8 mouse cellular contexts compared by ENCODE assay signal in genomic region chr14:46384946-46385691, GRCm38 (mm10). TPM values are rescaled to one million over a fixed set of nuclear protein-coding genes. Genes with fewer than 3 reads are reported as not detected.
DNase-seq lines count a peak whose midpoint lies in the region; ATAC-seq and TF ChIP-seq lines count a peak whose summit lies in the region.

No protein-coding gene starts in this region.

- no peak for ATAC-seq in lung, embryonic 15.5 days (ENCODE audit: borderline replicate concordance, extremely low read depth, low FRiP score, low TSS enrichment)
- no peak for ATAC-seq in forebrain, embryonic 13.5 days
- ATAC-seq in limb, embryonic 14.5 days (ENCODE audit: low FRiP score, low read depth) = no peak
- no peak for ATAC-seq in stomach, embryonic 16.5 days (ENCODE audit: insufficient read depth, low FRiP score)

- H3K27ac ChIP-seq in lung, embryonic 15.5 days = peak overlapping the region; percentile 50; the same call in 1 of the 2 replicates
- no peak overlapping the region for H3K27ac ChIP-seq in forebrain, embryonic 13.5 days
- peak overlapping the region; percentile 70 for H3K27ac ChIP-seq in limb, embryonic 14.5 days (replicated peaks; ENCODE audit: low read depth, low read length)
- peak overlapping the region; percentile 57 for H3K27ac ChIP-seq in stomach, embryonic 16.5 days (ENCODE audit: low read length)

- H3K4me2 ChIP-seq in lung, embryonic 15.5 days = peak overlapping the region; percentile 80
- H3K4me2 ChIP-seq in forebrain, embryonic 13.5 days = peak overlapping the region; percentile 79
- peak overlapping the region; percentile 75 for H3K4me2 ChIP-seq in limb, embryonic 14.5 days (replicated peaks; ENCODE audit: low read depth, low read length, severe bottlenecking)
- peak overlapping the region; percentile 63 for H3K4me2 ChIP-seq in stomach, embryonic 16.5 days (ENCODE audit: low read depth, low read length)

- H3K9me3 ChIP-seq in lung, embryonic 15.5 days = no peaks in the 10 kb centered on the region
- no peaks in the 10 kb centered on the region for H3K9me3 ChIP-seq in forebrain, embryonic 13.5 days (replicated peaks)
- no peaks in the 10 kb centered on the region for H3K9me3 ChIP-seq in limb, embryonic 14.5 days (ENCODE audit: control insufficient read depth, low read length)
- H3K9me3 ChIP-seq in stomach, embryonic 16.5 days (replicated peaks; ENCODE audit: control insufficient read depth, low read length) = no peaks in the 10 kb centered on the region

- H3K27me3 ChIP-seq in lung, embryonic 15.5 days = no peaks in the 10 kb centered on the region
- peaks cover 96% of the 10 kb centered on the region for H3K27me3 ChIP-seq in forebrain, embryonic 13.5 days
- H3K27me3 ChIP-seq in limb, embryonic 14.5 days (ENCODE audit: control insufficient read depth, insufficient read depth, low read length) = peaks cover 14% of the 10 kb centered on the region; the same call in 1 of the 2 replicates
- H3K27me3 ChIP-seq in stomach, embryonic 16.5 days (ENCODE audit: control insufficient read depth, insufficient read depth, low read length) = peaks cover 10% of the 10 kb centered on the region

- TF ChIP-seq POLR2A in limb, embryonic 14.5 days (IDR thresholded peaks at IDR 0.05; ENCODE audit: borderline replicate concordance, extremely low read depth, insufficient read depth, insufficient read length) = no peak

- DNase-seq in lung, adult 18-20 months = no peak
- DNase-seq in limb, embryonic 14.5 days (ENCODE audit: low spot score) = peak; percentile 54
- no peak for DNase-seq in MN1 (ENCODE audit: low spot score)
- DNase-seq in spleen, adult 18-20 months = no peak
- no peak for DNase-seq in urinary bladder, adult 2 months (ENCODE audit: low spot score)

- H3K9ac ChIP-seq in lung, embryonic 15.5 days = peak overlapping the region; percentile 56
- no peak overlapping the region for H3K9ac ChIP-seq in forebrain, embryonic 13.5 days
- peak overlapping the region; percentile 62 for H3K9ac ChIP-seq in limb, embryonic 14.5 days (ENCODE audit: low read depth, low read length, severe bottlenecking)
- H3K9ac ChIP-seq in stomach, embryonic 16.5 days (ENCODE audit: low read length) = peak overlapping the region; percentile 78

- WGBS in lung, embryonic 15.5 days = 11% methylated on average over 14 of the region's 14 CpGs
- 5% methylated on average over 14 of the region's 14 CpGs for WGBS in forebrain, embryonic 13.5 days
- WGBS in limb, embryonic 14.5 days = 3% methylated on average over 14 of the region's 14 CpGs
- WGBS in stomach, embryonic 16.5 days = 15% methylated on average over 14 of the region's 14 CpGs

- peak overlapping the region; percentile 56 for H3K4me3 ChIP-seq in lung, embryonic 15.5 days
- peak overlapping the region; percentile 51 for H3K4me3 ChIP-seq in forebrain, embryonic 13.5 days
- H3K4me3 ChIP-seq in limb, embryonic 14.5 days (replicated peaks; ENCODE audit: low read length) = peak overlapping the region; percentile 60
- H3K4me3 ChIP-seq in stomach, embryonic 16.5 days (replicated peaks; ENCODE audit: low read length) = peak overlapping the region; percentile 66

- peaks cover 26% of the 10 kb centered on the region for H3K36me3 ChIP-seq in lung, embryonic 15.5 days
- no peaks in the 10 kb centered on the region for H3K36me3 ChIP-seq in forebrain, embryonic 13.5 days (ENCODE audit: poor library complexity, severe bottlenecking)
- peaks cover 8% of the 10 kb centered on the region for H3K36me3 ChIP-seq in limb, embryonic 14.5 days (ENCODE audit: control insufficient read depth, insufficient read depth, low read length)
- no peaks in the 10 kb centered on the region for H3K36me3 ChIP-seq in stomach, embryonic 16.5 days (ENCODE audit: control insufficient read depth, insufficient read depth, low read length)

- H3K4me1 ChIP-seq in lung, embryonic 15.5 days = peaks cover 51% of the 10 kb centered on the region
- peaks cover 53% of the 10 kb centered on the region for H3K4me1 ChIP-seq in forebrain, embryonic 13.5 days
- H3K4me1 ChIP-seq in limb, embryonic 14.5 days (ENCODE audit: control insufficient read depth, insufficient read depth, low read length) = peaks cover 32% of the 10 kb centered on the region
- peaks cover 16% of the 10 kb centered on the region; the same call in 1 of the 2 replicates for H3K4me1 ChIP-seq in stomach, embryonic 16.5 days (ENCODE audit: control insufficient read depth, insufficient read depth, low read length)

RNA-seq across cellular contexts. Expression of gene Bmp4, which starts 5.3 kb away (rescaled TPM):
- polyA plus RNA-seq in lung, embryonic 15.5 days (2015; fragmentation: Nextera tagmentation; extraction: Ambion mirVana) = 69.8 and 81.1 TPM in 2 replicates
- polyA plus RNA-seq in forebrain, embryonic 13.5 days (2015; fragmentation: Nextera tagmentation; extraction: Ambion mirVana) = 2.4 and 3.8 TPM in 2 replicates
- polyA plus RNA-seq in limb, embryonic 14.5 days (2012; rRNA removed) = 53.4 and 70.0 TPM in 2 replicates
- 20.3 and 23.3 TPM in 2 replicates for polyA plus RNA-seq in limb, embryonic 14.5 days (2014; fragmentation: Nextera tagmentation; extraction: Ambion mirVana)
- polyA plus RNA-seq in stomach, embryonic 16.5 days (2015; fragmentation: Nextera tagmentation; extraction: Ambion mirVana) = 50.0 and 59.9 TPM in 2 replicates
- polyA plus RNA-seq in urinary bladder, adult 2 months (2012; rRNA removed) = 115 and 166 TPM in 2 replicates

RNA-seq across cellular contexts. Expression of gene Gm15217, which starts 5.9 kb away (rescaled TPM):
- polyA plus RNA-seq in lung, embryonic 15.5 days (2015; fragmentation: Nextera tagmentation; extraction: Ambion mirVana) = 0.21 TPM in 1 of 2 replicates, not detected in the other
- not detected in 2 replicates for polyA plus RNA-seq in forebrain, embryonic 13.5 days (2015; fragmentation: Nextera tagmentation; extraction: Ambion mirVana)
- not detected in 2 replicates for polyA plus RNA-seq in limb, embryonic 14.5 days (2012; rRNA removed)
- polyA plus RNA-seq in limb, embryonic 14.5 days (2014; fragmentation: Nextera tagmentation; extraction: Ambion mirVana) = not detected in 2 replicates
- 0.19 TPM in 1 of 2 replicates, not detected in the other for polyA plus RNA-seq in stomach, embryonic 16.5 days (2015; fragmentation: Nextera tagmentation; extraction: Ambion mirVana)
- polyA plus RNA-seq in urinary bladder, adult 2 months (2012; rRNA removed) = not detected in 2 replicates
